Mouse (Mus musculus) retina, postnatal 1 day (tissue): Measurements from ENCODE around the gene Mthfd1.
A peak's percentile ranks its signal among the peaks of the same experiment; 100 is the strongest.

Source experiments
- DNase-seq: peaks from one replicate; pipeline ENCODE4 v3.0.0-alpha.2; 2012

Gene Mthfd1

DNA sequence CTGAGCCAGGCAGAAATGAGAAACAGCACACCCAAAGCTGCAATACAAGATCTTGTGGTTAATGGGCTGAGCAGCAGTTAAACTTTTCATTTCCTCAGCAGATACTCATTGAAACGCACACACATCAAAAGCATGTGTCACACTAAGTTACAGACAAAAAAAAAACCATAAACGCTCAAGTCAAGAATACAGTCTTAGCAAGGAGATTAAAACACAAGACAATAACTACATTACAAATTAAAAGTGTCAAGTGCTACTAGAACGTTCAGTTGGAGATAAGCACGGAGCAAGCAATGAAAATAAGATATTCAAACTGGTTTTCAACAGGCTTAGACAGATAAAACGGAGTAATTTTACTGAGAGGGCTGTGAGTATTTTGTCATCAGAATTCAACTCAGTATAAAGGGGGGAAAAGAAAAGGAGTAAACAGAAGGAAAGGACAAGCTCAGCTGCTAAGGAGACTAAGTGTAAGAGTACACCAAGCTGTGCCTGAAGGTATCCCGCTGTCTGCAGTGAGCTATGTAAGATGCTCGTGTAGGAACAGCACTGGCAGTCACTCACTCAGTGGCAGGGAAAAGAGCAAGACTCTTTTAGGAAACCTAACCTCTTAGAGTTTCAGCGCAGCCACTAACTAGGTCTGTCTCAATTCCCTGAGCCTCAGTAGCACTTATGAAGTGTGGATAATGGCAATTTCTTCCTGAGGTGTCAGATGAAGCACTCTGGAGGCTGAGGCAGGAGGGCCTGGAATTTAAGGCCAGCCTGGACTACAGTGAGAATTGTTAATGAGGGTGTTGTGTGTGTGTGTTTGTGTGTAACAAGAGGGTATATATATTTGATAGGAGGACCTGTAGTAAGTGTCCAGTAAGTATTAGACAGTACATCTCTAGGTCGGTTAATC, 106.6 kb downstream of the Mthfd1 start:
- DNase-seq, result no peak

DNA sequence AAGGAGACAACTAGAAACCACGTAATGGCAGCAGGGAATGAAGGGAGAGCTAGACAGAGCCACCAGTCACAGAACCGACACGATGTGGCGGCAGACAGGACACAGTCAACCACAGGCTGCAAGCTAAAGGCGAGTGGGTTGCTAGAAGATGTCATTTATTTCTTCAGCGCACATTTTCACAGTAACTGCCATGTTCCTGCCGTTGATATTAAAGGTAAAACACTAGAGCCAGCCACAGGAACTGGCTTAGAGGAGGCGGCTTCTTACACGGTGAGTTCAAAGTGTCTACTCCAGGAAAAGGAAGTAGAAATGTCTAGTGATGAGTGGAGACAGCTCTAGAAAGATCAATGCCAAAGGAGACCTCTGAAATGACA, 107.2 kb downstream of the Mthfd1 start:
- DNase-seq, result no peak

DNA sequence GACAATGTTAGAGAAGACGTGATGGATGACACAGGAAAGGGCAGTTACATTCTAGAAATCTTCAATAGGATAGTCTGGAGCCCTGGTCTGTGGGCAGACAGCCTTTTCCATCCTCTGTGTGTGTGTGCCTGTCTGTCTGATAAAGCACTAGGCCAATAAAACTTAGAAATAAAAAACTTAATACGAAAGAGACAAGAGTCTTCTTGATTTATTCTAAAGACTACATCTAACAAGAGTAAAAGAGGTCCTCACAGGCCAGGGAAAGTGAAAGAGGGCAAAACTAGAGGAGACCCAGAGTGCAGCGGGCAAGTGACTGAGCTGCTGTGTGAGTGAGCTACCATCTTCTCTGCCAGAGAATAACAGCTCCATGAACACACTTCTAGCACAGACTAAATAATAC, 111.2 kb downstream of the Mthfd1 start:
- DNase-seq, result no peak

- peak; percentile 32 for DNase-seq
These were observed 112.2 kb downstream of the Mthfd1 start for GRCm38 (mm10) chr12:76367096-76367995.

- no peak for DNase-seq
These were observed 113.2 kb downstream of the Mthfd1 start for GRCm38 (mm10) chr12:76368201-76368789.

DNA sequence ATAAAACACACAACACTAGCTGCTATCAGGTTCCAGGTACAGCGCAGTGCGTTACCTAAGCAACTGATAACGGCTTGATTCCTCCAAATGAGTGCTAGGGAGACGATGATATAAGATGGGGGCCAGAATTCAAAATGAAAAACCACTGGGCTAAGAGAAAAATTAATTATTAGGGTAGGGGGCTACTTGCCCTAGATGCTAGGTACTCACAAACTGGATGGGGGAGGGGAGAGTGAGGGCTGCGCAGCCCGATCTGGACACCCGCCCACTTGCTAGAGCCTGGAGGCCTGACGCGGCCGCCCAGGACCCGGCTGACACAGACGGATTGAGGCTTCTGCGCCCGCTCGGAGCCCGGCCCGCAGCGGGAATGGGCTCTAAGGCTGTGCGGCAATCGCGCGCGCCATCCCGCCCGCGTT, 113.7 kb downstream of the Mthfd1 start:
- DNase-seq, result no peak
